Mouse (Mus musculus): ENCODE measurements at regions not wholly inside any gene's neighbourhood (a gene's known extent, or its start where the extent isn't known, plus 50 kb on each side); places are given as distances from the start of the nearest gene placed in this dataset.

- no peak for DNase-seq
- no peaks in the 10 kb centered on the region for H3K27me3 ChIP-seq (replicated peaks; ENCODE audit: control insufficient read depth, insufficient read depth, low read length)
- H3K27ac ChIP-seq (ENCODE audit: insufficient read depth, low read depth, low read length) = no peak overlapping the region
- no peaks in the 10 kb centered on the region for H3K4me1 ChIP-seq (ENCODE audit: control insufficient read depth, insufficient read depth, low read length)
- no peak overlapping the region for H3K4me3 ChIP-seq (ENCODE audit: insufficient read depth, low read depth, low read length)
- TF ChIP-seq POLR2A (IDR thresholded peaks at IDR 0.05; ENCODE audit: low read depth, low read length) = no peak
- TF ChIP-seq CTCF (conservative IDR thresholded peaks at IDR 0.05; ENCODE audit: insufficient read depth, insufficient read length, low read depth, low read length) = no peak
- WGBS = 70% methylated on average over 2 of the region's 2 CpGs
- H3K36me3 ChIP-seq (ENCODE audit: control insufficient read depth, insufficient read depth, low read length) = no peaks in the 10 kb centered on the region
Observed at GRCm38 (mm10) chr10:37813026-37813425, 674.3 kb upstream of the Marcks start.

- Histone ChIP-seq H3K36me3 (ENCODE audit: control insufficient read depth, insufficient read depth, low read length) (no peaks in the 10 kb centered on the region), H3K27me3 (replicated peaks; ENCODE audit: control insufficient read depth, insufficient read depth, low read length) (no peaks in the 10 kb centered on the region), H3K4me1 (ENCODE audit: control insufficient read depth, insufficient read depth, low read length) (no peaks in the 10 kb centered on the region), H3K27ac (ENCODE audit: insufficient read depth, low read depth, low read length) (no peak overlapping the region), H3K4me3 (ENCODE audit: insufficient read depth, low read depth, low read length) (no peak overlapping the region)
- WGBS = 9% methylated on average over 3 of the region's 3 CpGs
- DNase-seq = peak; percentile 57
- no peak for TF ChIP-seq CTCF (conservative IDR thresholded peaks at IDR 0.05; ENCODE audit: insufficient read depth, insufficient read length, low read depth, low read length)
- TF ChIP-seq POLR2A (IDR thresholded peaks at IDR 0.05; ENCODE audit: low read depth, low read length) = no peak
Observed at GRCm38 (mm10) chr10:37812405-37812851, 673.7 kb upstream of the Marcks start.

- no peak overlapping the region for H3K27ac ChIP-seq (ENCODE audit: insufficient read depth, low read depth, low read length)
- H3K27me3 ChIP-seq (replicated peaks; ENCODE audit: control insufficient read depth, insufficient read depth, low read length) = no peaks in the 10 kb centered on the region
- no peak overlapping the region for H3K4me3 ChIP-seq (ENCODE audit: insufficient read depth, low read depth, low read length)
- TF ChIP-seq CTCF (conservative IDR thresholded peaks at IDR 0.05; ENCODE audit: insufficient read depth, insufficient read length, low read depth, low read length) (no peak), POLR2A (IDR thresholded peaks at IDR 0.05; ENCODE audit: low read depth, low read length) (no peak)
- DNase-seq = no peak
- 82% methylated on average over 5 of the region's 5 CpGs for WGBS
- no peaks in the 10 kb centered on the region for H3K36me3 ChIP-seq (ENCODE audit: control insufficient read depth, insufficient read depth, low read length)
- no peaks in the 10 kb centered on the region for H3K4me1 ChIP-seq (ENCODE audit: control insufficient read depth, insufficient read depth, low read length)
Observed at GRCm38 (mm10) chr10:37811789-37812188, 673.1 kb upstream of the Marcks start.

GRCm38 (mm10) chr10:37803225-37803805 is 664.6 kb upstream of the Marcks start:
- no peak overlapping the region for H3K4me3 ChIP-seq (ENCODE audit: insufficient read depth, low read depth, low read length)
- H3K27ac ChIP-seq (ENCODE audit: insufficient read depth, low read depth, low read length) = no peak overlapping the region
- no peaks in the 10 kb centered on the region for H3K36me3 ChIP-seq (ENCODE audit: control insufficient read depth, insufficient read depth, low read length)
- no peaks in the 10 kb centered on the region for H3K4me1 ChIP-seq (ENCODE audit: control insufficient read depth, insufficient read depth, low read length)
- no peak for DNase-seq
- no peaks in the 10 kb centered on the region for H3K27me3 ChIP-seq (replicated peaks; ENCODE audit: control insufficient read depth, insufficient read depth, low read length)
- TF ChIP-seq POLR2A (IDR thresholded peaks at IDR 0.05; ENCODE audit: low read depth, low read length) = no peak
- 81% methylated on average over 4 of the region's 4 CpGs for WGBS

- no peak for TF ChIP-seq POLR2A (IDR thresholded peaks at IDR 0.05; ENCODE audit: low read depth, low read length)
- no peak for DNase-seq
- WGBS = 61% methylated on average over 2 of the region's 2 CpGs
Observed at GRCm38 (mm10) chr10:37799397-37799796, 660.7 kb upstream of the Marcks start.

GRCm38 (mm10) chr10:37798285-37798684 is 659.6 kb upstream of the Marcks start:
- H3K4me1 ChIP-seq (ENCODE audit: control insufficient read depth, insufficient read depth, low read length) = no peaks in the 10 kb centered on the region
- H3K36me3 ChIP-seq (ENCODE audit: control insufficient read depth, insufficient read depth, low read length) = no peaks in the 10 kb centered on the region
- DNase-seq = no peak
- no peak overlapping the region for H3K4me3 ChIP-seq (ENCODE audit: insufficient read depth, low read depth, low read length)
- H3K27ac ChIP-seq (ENCODE audit: insufficient read depth, low read depth, low read length) = no peak overlapping the region
- H3K27me3 ChIP-seq (replicated peaks; ENCODE audit: control insufficient read depth, insufficient read depth, low read length) = no peaks in the 10 kb centered on the region
- TF ChIP-seq CTCF (conservative IDR thresholded peaks at IDR 0.05; ENCODE audit: insufficient read depth, insufficient read length, low read depth, low read length) (no peak), POLR2A (IDR thresholded peaks at IDR 0.05; ENCODE audit: low read depth, low read length) (no peak)

More at GRCm38 (mm10) chr10:37799397-37799796, 660.7 kb upstream of the Marcks start:
- no peak overlapping the region for H3K27ac ChIP-seq (ENCODE audit: insufficient read depth, low read depth, low read length)
- H3K4me3 ChIP-seq (ENCODE audit: insufficient read depth, low read depth, low read length) = no peak overlapping the region
- no peaks in the 10 kb centered on the region for H3K4me1 ChIP-seq (ENCODE audit: control insufficient read depth, insufficient read depth, low read length)
- H3K36me3 ChIP-seq (ENCODE audit: control insufficient read depth, insufficient read depth, low read length) = no peaks in the 10 kb centered on the region
- no peaks in the 10 kb centered on the region for H3K27me3 ChIP-seq (replicated peaks; ENCODE audit: control insufficient read depth, insufficient read depth, low read length)

- DNase-seq = no peak
- Histone ChIP-seq H3K27ac (ENCODE audit: insufficient read depth, low read depth, low read length) (no peak overlapping the region), H3K36me3 (ENCODE audit: control insufficient read depth, insufficient read depth, low read length) (no peaks in the 10 kb centered on the region), H3K4me3 (ENCODE audit: insufficient read depth, low read depth, low read length) (no peak overlapping the region), H3K4me1 (ENCODE audit: control insufficient read depth, insufficient read depth, low read length) (no peaks in the 10 kb centered on the region), H3K27me3 (replicated peaks; ENCODE audit: control insufficient read depth, insufficient read depth, low read length) (no peaks in the 10 kb centered on the region; the same call in 1 of the 2 replicates)
- TF ChIP-seq CTCF (conservative IDR thresholded peaks at IDR 0.05; ENCODE audit: insufficient read depth, insufficient read length, low read depth, low read length) (no peak), POLR2A (IDR thresholded peaks at IDR 0.05; ENCODE audit: low read depth, low read length) (no peak)
- 51% methylated on average over 5 of the region's 5 CpGs for WGBS
Observed at GRCm38 (mm10) chr10:37797701-37798100, 659.0 kb upstream of the Marcks start.

All from kidney, adult 2 months (tissue).